Mouse (Mus musculus) common myeloid progenitor, adult 5-6 weeks (primary cell): ENCODE measurements around the gene Rtl6. TPM values are rescaled to one million over a fixed set of nuclear protein-coding genes. Genes with fewer than 3 reads are reported as not detected.
A peak's percentile ranks its signal among the peaks of the same experiment; 100 is the strongest.

ENCODE experiments used
- ATAC-seq: replicated peaks from 2 replicates; pipeline ENCODE4 v1.8.0; 2016; ENCODE audit warnings: low read depth, mild to moderate bottlenecking, moderate TSS enrichment, inconsistent platforms; ENCODE audit not compliant: poor library complexity, severe bottlenecking
- total RNA-seq: library from RNA; stranded (forward); fragments of 200-1000, 187-1606 nt; gene quantifications from 2 replicates; pipeline ENCODE4 v1.2.3, GENCODE M21; 2017

The Rtl6 gene
- total RNA-seq, 1 experiment from 2014 or later: 3.7 TPM

DNA sequence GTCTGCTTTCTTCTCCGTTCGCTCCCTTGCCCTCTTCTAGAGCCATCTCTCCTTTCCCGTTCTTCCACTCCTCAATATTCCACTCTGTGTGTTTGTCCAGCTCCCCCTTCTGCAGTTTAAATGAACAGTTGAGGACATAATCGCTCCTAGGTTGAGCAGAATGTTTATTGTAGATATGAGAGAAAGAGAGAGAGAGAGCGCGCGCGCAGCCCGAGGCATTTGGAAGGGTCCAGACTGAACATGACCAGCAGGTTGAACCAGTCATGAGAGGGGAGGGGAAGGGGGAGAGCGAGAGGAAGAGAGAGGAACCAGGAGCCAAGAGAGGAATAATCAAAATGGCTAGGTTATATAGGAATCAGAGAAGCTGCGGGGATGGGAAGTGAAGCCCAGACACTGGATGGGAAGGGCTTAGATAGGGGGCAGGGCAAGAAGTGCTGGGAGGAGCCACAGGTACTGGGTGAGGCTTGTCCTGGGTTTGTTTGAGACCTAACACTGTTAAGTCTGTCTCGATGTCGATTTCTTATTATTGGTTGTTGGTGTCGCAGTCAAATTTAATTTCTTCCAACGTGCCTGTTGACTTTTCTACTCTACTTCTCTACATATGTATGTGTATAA is 18.5 kb downstream of the Rtl6 start:
- ATAC-seq: no peak

DNA sequence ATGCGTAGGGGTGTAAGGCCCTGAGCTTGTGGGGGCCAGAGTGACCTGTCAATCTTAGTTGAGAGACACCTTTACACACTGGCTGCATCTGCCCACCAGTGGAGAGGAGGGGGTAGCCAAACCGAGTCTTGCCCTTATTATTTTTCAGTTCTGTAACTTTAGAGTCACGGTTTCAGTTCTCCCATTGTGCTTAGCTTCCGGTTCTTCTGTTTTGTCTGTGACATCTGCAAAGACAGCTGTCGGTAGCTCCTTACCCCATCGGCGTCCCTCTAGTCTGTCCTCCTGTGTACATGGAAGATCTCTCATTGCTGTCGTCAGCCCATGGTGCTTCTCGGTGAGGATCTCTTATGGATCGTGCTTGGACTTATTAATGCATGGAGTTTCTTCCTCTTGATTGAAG is 20.5 kb downstream of the Rtl6 start:
- ATAC-seq: peak; percentile 54; the same call in 1 of the 2 replicates

DNA sequence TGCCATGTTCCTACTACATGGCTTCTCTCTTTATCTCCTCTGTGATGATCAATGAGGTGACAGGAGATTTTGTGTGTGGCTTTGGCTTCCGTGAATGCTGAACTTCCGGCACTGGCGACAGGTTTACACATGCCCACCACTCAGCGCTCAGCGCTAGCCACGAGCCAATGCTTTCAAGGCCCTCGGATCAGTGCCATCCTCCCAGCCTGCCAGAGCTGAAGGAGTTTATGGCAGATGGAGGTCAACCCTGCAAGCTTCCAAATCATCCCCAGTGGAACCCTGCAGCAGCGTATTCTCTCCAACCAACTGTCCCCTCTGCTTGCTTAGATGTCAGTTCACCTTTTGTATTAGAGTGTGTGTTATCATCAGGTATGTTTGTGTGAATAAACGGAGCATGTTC is 21.0 kb downstream of the Rtl6 start:
- ATAC-seq: no peak

DNA sequence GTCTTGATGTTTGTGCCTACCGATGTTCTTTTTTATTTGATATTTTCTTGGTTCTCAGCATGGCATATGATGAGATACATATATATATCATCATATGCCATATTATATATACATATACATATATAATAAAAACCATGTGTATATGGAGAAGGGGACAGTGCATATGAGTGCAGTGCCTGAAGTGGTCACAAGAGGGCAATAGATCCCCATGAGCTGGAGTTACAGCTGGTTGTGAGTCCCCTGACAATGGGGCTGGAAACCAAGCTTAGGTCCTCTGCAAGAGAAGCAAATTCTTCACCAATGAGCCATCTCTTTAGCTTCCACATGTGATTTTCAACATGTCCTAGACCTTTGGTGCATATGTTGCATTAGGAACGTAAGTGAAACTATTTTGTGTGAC is 21.7 kb downstream of the Rtl6 start:
- ATAC-seq: 0 out of 2 replicates have a peak, but pooled peaks have one; percentile 54

DNA sequence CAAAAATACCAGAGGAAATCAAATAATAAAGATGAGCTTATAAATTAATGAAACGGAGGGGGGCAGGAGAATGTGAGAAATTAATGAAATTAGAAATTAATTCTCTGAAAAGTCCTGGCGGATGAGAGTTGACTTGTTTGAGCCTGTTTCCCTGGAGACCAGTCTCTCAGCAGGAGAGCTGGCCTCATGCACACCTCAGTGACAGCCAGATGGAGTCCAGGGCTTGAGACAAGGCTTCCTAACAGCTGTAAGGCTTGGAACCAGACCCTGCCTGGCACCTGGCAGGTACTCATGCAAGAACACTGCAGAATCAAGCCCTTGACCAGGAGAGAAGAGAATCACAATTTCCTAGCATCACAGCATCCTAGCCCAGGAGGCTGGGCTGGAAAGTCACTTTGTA is 25.4 kb downstream of the Rtl6 start:
- no peak for ATAC-seq

DNA sequence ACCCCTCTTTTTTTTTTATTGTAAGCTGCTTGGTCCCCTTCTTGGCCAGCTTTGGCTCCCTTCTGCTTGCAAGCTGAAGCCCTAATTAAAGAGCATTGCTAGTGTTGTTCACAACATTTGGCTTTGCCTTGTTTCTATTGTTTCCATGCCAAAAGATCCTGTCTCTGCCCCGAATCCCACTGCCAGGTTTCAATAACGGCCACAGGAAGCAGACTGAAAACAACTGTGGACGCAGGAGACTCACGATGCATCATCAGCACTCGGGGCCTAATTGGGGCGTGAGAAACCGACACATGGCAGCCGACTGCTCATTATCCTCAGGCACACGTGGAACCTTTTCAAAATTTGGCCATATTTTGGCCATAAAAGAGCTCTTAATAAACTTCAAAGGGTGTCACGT is 26.1 kb downstream of the Rtl6 start:
- ATAC-seq: no peak

DNA sequence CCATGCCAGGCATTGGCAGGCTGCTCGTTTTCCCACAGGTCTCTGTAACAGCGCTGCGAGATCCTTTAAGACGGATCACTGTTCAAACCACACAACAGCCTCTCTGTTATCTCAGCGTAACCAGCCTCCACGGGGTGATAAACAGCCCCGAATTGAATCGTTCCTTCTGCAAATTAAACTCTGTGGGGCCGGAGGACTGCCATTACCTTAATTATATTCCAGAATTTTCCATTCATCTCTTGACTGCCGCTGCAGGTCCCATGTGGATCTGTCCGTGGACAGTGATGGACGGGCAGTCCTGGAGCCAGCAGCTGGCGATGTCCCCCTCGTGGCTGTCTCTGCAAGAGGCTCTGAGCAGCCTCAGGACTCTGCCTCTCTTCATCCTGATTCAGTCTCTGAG is 30.7 kb downstream of the Rtl6 start:
- ATAC-seq: peak; percentile 71

DNA sequence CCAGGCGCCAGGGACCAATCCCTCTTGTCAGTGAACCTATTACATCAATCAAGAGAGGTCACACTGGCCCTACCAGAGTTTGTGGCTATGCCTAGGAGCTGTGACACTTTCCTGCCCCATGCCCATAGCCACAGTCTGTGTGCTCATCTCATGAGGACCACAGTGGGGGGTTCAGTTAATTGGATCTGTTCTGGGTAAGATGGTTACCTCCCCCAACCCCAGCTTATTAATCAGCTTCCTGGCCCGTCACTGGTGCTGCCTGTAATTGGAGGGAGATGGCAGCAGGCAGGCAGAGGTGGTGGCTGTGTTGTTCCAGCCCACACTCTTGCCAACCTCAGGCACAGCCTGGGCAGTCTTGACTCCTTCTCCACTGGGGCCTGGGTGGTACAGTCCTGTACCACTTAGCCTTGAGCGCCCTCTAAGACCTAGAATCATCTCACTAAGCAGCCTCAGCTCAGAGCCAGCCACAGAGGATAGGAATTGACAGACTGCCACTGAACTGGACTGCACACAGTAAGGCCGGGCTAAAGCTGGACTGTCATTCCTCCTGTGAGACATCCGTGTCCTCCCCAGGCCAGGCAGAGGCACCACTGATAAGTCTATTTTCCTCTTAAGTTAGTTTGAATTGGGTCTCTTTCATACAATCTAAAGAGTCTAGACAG is 32.3 kb downstream of the Rtl6 start:
- no peak for ATAC-seq

DNA sequence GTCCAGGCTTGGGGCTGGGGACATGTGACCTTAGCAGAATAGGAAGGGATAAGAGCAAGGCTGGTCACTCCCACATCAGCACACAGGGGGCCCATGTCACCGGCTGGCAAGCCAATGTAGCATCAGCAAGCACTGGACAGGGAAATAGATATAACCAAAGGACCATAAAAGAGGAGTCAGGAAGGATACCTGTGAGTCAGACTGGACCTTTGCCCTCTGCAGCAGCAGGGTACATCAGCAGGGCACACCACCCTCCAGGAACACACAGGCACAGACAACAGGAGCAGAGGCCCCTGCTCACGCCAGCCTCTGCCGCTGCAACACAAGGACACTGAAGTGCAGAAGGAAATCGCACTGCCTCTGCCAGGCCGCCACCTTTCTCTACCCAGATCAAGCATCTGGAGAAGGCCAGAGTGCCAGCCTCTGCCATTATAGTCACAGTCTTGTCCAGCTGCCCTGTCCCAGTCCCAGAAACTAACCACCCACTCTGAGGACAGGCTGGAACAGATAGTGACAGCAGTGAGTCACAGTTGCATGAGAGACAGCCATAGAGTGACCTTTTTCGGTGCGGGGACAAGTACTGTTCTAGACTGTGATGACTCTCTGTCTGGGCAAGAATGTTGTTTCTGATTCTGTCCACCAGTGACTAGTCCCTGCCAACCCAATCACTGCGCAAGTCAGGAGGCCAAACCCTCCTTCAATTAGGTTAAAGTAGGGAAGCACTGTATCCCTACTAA is 34.5 kb downstream of the Rtl6 start:
- no peak for ATAC-seq

DNA sequence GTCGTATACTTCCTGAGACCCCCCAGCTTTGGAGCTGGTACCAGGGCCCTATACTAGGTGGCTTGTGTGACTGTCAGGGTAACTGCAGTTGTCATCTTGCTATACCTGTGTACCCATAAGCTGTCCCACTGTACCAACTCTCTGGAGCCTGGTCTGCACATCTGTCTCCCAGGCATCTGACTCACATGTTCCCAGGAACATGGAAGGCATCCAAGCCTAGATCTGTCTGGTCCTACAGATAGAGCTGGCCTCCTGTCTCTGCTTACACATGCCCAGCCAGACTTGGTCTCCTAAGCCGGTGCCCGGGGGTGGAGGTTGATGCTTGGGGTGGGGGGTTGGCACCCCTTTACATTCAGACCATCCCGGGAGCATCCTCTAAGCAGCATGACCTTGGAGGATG is 36.1 kb downstream of the Rtl6 start:
- ATAC-seq: no peak

DNA sequence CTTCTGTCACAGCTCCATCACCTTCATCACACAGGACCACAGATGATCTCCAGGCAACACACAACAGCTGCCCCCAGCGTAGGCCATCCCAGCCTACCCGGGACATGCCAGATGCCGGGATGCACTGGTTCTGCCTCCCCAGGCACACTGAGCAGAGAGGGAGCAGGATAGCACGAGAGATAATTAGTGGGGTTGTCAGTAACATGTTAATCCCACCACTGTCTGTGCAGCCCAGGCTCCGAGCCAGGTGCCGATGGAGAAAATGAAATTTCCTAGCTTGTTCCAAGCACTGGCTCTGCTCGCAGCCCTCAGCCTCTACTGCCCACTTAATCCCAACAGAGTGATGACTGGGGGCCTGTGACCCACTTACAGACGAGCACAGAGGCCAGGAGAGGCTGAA is 39.1 kb downstream of the Rtl6 start:
- ATAC-seq: no peak

DNA sequence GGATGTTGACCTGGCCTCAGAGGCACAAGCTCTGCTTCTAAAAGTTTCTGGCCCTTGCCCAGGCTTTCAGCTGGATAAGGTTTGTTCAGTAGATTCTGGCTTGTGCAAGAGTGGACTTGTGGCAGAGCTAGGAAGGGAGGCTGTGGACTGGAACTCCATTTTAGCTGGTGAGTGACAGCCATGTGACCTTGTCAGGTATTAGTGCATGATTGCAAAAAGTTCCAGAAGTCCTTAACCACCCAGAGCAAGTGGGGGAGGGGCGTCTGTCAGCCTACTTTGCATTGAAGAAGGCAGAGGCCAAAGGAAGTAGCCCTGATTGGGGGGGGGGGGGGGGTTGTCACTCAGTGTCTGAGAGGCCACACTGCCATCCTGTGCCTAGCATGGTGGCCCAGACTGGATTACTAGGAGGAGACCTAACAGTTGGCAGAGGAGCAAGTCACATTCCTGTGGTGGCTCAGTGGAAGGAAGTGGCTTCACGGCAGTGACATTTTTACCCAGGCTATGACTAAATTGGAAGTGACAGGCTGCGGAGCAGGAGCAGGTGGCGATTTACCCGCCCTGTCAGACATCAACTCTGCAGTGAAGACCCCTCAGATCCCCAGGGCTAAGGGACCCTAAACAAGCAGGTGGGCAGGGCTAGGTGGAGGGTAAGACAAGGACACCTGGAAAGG is 44.9 kb downstream of the Rtl6 start:
- ATAC-seq: peak; percentile 76

DNA sequence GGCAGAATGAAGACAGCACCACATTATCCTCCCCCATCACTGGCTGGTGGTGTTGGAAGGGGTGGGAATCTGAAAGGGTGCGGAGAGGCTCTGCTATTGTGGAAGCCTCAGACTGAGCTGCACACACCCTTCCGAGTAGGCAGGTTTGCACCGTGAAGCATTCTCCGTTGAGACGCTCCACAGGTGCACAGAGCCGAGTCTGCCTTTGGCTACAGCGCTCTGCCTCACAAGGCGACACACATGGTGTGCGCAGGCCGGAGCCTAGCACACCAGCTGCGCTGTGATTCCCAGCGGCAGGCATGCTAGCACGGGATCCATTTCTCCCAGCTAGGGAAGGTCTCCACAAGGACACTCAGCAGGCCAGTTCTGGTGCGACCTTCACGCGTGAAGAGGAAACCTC is 47.6 kb downstream of the Rtl6 start:
- no peak for ATAC-seq

DNA sequence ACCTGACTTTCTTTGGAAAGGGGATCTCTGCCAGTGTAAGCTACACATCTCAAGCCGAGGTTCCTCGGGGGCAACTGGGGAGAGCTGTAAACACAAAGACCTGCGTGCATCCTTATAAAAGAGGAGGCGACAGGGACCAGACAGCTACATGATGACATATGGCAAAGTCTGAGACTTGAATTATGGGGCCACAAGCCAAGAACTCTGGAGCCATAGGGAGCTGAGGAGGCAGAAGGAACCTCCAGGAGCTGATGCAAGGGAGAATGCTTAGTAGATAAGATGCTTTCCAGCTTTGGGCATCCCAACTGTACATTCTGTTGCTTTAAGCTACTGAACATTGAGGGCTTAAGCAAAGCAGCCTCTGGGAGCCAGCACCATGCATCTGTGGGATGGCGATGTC is 48.5 kb downstream of the Rtl6 start:
- no peak for ATAC-seq

DNA sequence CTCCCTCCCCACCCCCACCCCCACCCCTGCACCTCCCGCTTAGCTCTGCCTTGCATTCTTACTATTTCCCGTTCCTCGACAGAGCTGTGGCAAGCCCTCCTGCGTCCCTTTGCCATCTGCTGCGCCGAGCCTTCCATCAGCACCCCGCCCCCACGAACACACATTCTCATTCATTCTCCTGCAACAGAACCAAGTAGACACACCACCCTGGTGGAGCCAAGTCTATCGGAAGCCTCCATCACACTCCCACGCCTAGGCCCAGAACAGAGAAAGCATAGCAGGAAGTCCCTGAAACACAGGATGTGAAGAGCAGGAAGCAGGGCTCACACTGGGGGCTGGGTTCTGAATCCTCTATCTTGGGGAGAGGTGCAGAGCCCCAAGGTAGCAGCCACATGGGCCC is 51.6 kb downstream of the Rtl6 start:
- ATAC-seq: no peak

DNA sequence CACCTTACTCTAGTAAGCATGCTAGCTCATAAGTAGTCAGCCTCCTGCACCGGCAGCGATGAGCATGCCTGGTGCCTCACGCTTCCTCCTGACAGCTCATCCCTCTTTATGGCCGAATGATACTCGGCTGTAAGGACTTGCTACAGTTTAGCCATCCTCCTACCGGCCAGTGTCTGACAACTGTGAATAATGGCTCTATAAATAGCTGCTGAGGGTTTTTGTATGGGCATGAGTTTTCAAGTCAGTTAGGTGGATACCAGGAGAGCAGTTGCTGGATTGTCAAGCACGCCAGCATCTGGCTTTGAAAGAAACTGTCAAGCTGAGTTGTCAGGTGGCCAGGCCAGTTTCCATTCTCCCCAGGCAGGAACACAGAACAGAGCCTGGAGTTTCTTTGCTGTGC is 52.7 kb downstream of the Rtl6 start:
- ATAC-seq: no peak

Other genes with a start within 250 kb of the Rtl6 start
- gene Parvg, start 233.8 kb downstream of the Rtl6 start, total RNA-seq: 172 and 201 TPM in 2 replicates
- not detected in 2 replicates for gene Shisal1, start 110.7 kb downstream of the Rtl6 start, total RNA-seq
- gene Prr5, start 111.8 kb upstream of the Rtl6 start, total RNA-seq: 6.3 and 6.6 TPM in 2 replicates
- gene Arhgap8, start 162.2 kb upstream of the Rtl6 start, total RNA-seq: not detected in 2 replicates